Mouse (Mus musculus) hindbrain, embryonic 12.5 days (tissue): ENCODE measurements around the gene Srsf2. TPM values are rescaled to one million over a fixed set of nuclear protein-coding genes. Genes with fewer than 3 reads are reported as not detected.

Experiments
- ATAC-seq: fragments of 200-750 bp; cut with Nextera tagmentation; 2 replicates; pipeline ENCODE4 v1.8.0; 2017; ENCODE audit warnings: moderate TSS enrichment; ENCODE audit not compliant: low FRiP score
- H3K27ac ChIP-seq: fragments of 300-500 bp; sonication (generic); 2 replicates; pipeline ENCODE4 v1.5.1; 2016; ENCODE audit warnings: mild to moderate bottlenecking
- H3K27me3 ChIP-seq: fragments of 300-500 bp; sonication (generic); 2 replicates; pipeline ENCODE4 v1.6.1; 2016; ENCODE audit warnings: mild to moderate bottlenecking
- H3K36me3 ChIP-seq: fragments of 300-500 bp; sonication (generic); 2 replicates; pipeline ENCODE4 v1.6.1; 2016; ENCODE audit warnings: mild to moderate bottlenecking
- H3K4me1 ChIP-seq: fragments of 300-500 bp; sonication (generic); 2 replicates; pipeline ENCODE4 v1.6.1; 2016
- H3K4me2 ChIP-seq: fragments of 300-500 bp; sonication (generic); replicated peaks from 2 replicates; pipeline ENCODE4 v1.6.1; 2016; ENCODE audit warnings: mild to moderate bottlenecking
- H3K4me3 ChIP-seq: fragments of 300-500 bp; sonication (generic); 2 replicates; pipeline ENCODE4 v1.5.1; 2016; ENCODE audit warnings: mild to moderate bottlenecking
- H3K9ac ChIP-seq: fragments of 300-500 bp; sonication (generic); 2 replicates; pipeline ENCODE4 v1.6.1; 2016; ENCODE audit warnings: mild to moderate bottlenecking, moderate library complexity
- H3K9me3 ChIP-seq: fragments of 300-500 bp; sonication (generic); replicated peaks from 2 replicates; pipeline ENCODE4 v1.6.1; 2016; ENCODE audit warnings: mild to moderate bottlenecking
- WGBS: fragments of 180-500 bp; shearing (Covaris S2); methylation state at CpG from one replicate; pipeline ENCODE4 v1.1.7; 2016; 5-methylcytosine and 5-hydroxymethylcytosine counted together
- polyA plus RNA-seq: library from polyadenylated mRNA; unstranded; fragments of >200 nt; fragmentation: Nextera tagmentation; extraction: Ambion mirVana; gene quantifications from 2 replicates; pipeline ENCODE4 v1.2.1, GENCODE M21; 2016

Srsf2 gene
- polyA plus RNA-seq, 1 experiment from 2014 or later = 822 TPM

DNA sequence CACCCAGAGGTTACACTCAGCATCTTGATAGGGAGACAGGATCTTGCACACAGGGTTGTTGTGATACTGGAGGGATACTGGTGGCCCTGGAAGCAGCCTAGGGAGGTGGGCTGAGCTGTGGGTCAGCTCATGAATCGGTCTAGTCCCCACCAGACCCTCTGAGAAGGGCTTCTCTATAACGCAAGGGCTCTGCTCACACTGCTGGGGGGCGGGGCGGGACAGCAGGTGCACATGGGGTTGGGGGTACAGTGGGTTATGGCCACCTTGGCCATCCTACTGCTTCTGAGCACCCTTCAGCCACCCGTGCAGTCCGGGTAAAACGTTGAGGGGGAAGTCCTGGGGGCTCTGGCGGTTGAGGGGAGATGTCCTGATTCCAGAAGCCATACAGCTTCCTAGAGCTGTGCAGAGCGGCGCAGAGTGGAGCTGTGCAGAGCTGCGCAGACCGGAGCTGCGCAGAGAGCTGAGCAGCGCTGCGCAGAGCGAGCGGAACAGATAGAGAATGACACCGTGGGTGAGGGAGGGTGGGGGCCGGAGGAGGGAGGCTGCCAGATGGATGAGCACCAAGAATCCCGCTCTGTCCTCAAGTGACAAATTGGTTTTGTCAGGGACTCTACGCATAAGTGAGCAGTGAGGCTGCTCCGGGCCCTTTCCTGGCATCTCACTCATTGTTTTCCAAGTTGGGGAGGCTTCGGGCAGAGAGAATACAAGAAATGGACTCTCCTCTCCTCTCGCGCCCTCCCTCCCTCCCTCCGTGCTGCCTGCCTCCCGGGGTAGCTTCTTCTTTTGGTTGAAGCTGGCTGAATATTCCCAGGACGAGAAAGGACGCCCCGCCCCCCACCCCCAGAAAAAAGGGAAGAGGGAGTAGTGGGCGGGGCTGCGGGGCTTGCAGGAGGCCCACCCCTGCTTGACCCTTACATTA, 41.7 kb downstream of the Srsf2 start:
- Histone ChIP-seq H3K4me3 (peak overlapping the region; percentile 27), H3K4me2 (peak overlapping the region; percentile 56), H3K27ac (peak overlapping the region; percentile 98), H3K36me3 (no peaks in the 10 kb centered on the region), H3K27me3 (no peaks in the 10 kb centered on the region; the same call in 1 of the 2 replicates), H3K9ac (peak overlapping the region; percentile 61), H3K4me1 (peaks cover 75% of the 10 kb centered on the region), H3K9me3 (no peaks in the 10 kb centered on the region)
- peak; percentile 90 for ATAC-seq
- WGBS = 6% methylated on average over 30 of the region's 32 CpGs

DNA sequence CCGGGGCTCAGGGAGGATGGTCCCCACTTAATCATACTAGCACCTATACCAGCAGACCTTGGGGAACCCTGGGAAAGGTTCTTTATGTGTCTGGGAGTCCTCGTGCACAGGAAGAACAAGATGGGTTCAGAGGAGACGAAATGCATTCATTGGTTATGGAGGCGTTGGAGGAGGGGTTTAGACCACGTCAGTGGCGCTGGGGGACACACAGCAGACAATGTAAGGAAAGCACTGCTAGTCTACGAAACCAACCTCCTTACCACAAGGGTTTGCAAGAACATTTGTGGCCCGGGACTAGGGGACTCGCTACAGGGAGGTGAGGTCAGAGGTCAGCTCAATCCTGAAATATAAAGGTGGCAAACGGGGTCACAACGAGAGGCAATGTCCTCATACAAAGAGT, 42.4 kb downstream of the Srsf2 start:
- no peaks in the 10 kb centered on the region for H3K36me3 ChIP-seq
- H3K27me3 ChIP-seq = no peaks in the 10 kb centered on the region; the same call in 1 of the 2 replicates
- H3K27ac ChIP-seq = peak overlapping the region; percentile 98
- 30% methylated on average over 11 of the region's 11 CpGs for WGBS
- peak overlapping the region; percentile 56 for H3K4me2 ChIP-seq
- H3K9ac ChIP-seq = peak overlapping the region; percentile 61; the same call in 1 of the 2 replicates
- ATAC-seq = no peak
- peaks cover 68% of the 10 kb centered on the region for H3K4me1 ChIP-seq
- H3K9me3 ChIP-seq = no peaks in the 10 kb centered on the region
- peak overlapping the region; percentile 27; the same call in 1 of the 2 replicates for H3K4me3 ChIP-seq

DNA sequence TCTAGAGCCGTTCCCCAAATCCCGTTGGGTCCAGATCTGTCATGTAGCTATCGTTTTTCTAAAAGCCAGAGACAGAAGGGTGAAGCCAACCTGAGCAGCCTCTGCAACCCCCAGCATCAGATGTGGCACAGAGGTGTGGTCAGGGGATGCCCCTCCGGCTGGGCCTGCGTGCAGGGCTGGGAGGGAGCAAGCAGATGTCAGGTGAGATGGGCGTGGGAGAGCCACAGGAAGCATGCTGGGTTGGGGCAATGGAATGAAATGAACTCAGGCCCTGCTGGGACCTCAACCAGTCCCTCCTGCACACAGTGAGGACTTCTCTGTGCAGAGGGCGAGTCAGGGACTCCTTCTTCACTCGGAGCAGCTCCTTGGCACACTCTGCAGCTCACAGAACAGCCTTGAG, 43.4 kb downstream of the Srsf2 start:
- Histone ChIP-seq H3K4me2 (no peak overlapping the region), H3K27me3 (no peaks in the 10 kb centered on the region; the same call in 1 of the 2 replicates), H3K36me3 (no peaks in the 10 kb centered on the region), H3K4me1 (peaks cover 59% of the 10 kb centered on the region), H3K27ac (peak overlapping the region; percentile 98; the same call in 1 of the 2 replicates), H3K9ac (peak overlapping the region; percentile 23; the same call in 1 of the 2 replicates), H3K4me3 (no peak overlapping the region), H3K9me3 (no peaks in the 10 kb centered on the region)
- no peak for ATAC-seq
- WGBS = 84% methylated on average over 8 of the region's 8 CpGs

DNA sequence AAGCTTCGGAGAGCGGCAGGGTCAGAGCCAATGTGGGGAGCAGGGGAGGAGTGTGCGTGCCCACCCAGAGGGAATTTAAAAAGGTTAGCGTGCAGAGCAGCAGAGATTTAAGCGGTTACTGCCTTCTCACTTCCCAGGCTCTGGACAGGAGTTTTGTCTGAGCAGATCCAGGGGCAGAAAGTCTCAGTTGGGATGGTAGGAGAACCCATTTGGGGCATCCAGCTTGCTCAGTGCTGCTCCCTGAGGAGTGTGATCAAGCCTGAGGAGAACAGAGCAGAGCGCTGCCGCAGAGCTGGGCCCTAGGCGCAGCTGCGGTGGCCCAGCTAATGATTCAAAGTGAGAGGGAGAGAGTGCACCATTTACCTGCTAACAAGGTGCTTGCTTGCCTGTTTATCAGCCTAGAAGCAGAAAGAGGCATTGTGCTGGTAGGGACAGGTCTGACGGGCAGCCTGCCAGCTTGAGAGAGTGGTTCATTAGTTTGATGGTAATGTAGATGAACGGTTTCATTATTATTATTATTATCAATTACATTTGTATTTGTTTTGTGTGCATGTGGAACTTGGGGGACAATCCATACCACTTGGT, 44.0 kb downstream of the Srsf2 start:
- no peaks in the 10 kb centered on the region for H3K36me3 ChIP-seq
- ATAC-seq = no peak
- no peaks in the 10 kb centered on the region for H3K9me3 ChIP-seq
- H3K4me1 ChIP-seq = peaks cover 53% of the 10 kb centered on the region
- no peak overlapping the region for H3K4me2 ChIP-seq
- H3K9ac ChIP-seq = no peak overlapping the region
- no peaks in the 10 kb centered on the region; the same call in 1 of the 2 replicates for H3K27me3 ChIP-seq
- no peak overlapping the region for H3K4me3 ChIP-seq
- 0 out of 2 replicates have a peak overlapping the region, but pooled peaks have one; percentile 98 for H3K27ac ChIP-seq
- 75% methylated on average over 11 of the region's 11 CpGs for WGBS

DNA sequence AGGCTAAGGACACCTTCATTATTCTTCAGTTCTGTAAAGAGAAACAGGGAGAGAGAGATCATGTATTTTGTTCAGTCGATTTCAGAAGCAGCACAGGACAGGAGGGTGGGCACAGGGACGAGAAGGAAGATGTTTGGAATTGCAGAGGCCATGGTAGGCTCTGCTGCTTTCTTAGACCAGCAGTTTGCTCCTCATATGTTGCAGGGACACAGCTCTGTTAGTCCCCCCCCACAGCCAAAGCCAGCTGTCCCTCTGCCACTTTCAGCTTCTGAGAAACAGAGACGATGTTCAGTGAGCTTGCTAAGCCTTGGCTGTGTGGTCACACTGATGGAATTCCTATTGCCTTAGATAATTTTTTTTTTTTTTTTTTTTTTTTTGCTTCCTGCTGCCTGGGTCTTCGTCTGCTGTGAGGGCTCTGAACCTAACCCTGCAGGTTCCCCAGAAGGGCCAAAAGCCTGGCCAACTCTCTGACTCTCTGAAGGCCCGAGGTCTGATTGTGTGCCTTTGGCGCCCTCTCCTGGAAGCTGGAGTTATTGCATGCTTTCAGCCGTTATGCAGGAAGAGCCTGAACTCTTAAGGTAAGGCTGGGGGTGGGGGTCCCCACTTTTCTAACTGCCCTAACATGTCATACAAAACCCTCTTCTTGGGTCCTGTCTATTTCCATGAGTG, 44.8 kb downstream of the Srsf2 start:
- Histone ChIP-seq H3K9ac (no peak overlapping the region), H3K4me2 (no peak overlapping the region), H3K9me3 (no peaks in the 10 kb centered on the region), H3K27ac (no peak overlapping the region), H3K4me3 (no peak overlapping the region), H3K36me3 (no peaks in the 10 kb centered on the region), H3K27me3 (no peaks in the 10 kb centered on the region; the same call in 1 of the 2 replicates), H3K4me1 (peaks cover 45% of the 10 kb centered on the region)
- ATAC-seq = no peak
- 26% methylated on average over 7 of the region's 7 CpGs for WGBS

DNA sequence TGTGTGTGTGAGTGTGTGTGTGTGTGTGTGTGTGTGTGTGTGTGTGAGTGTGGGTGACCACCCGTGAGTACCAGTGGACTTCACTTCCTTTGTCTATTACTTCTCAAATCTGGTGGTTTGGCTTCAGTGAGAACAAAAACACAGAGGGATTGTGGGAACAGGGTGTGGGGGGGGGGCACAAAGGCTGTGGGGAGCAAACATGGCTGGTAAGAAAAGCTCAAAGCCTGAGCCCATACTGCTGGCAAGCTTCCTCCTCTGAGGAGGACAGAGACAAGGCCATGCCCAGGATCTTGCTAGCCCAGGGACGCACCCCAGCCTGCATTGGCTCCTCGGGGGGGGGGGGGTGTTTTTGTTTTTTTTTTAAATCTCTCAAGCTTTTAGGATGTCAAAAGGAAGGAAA, 45.4 kb downstream of the Srsf2 start:
- 85% methylated on average over 3 of the region's 3 CpGs for WGBS
- no peak overlapping the region for H3K27ac ChIP-seq
- H3K4me1 ChIP-seq = peaks cover 39% of the 10 kb centered on the region
- H3K36me3 ChIP-seq = no peaks in the 10 kb centered on the region
- no peak overlapping the region for H3K4me2 ChIP-seq
- H3K9me3 ChIP-seq = no peaks in the 10 kb centered on the region
- no peaks in the 10 kb centered on the region; the same call in 1 of the 2 replicates for H3K27me3 ChIP-seq
- no peak for ATAC-seq
- no peak overlapping the region for H3K9ac ChIP-seq
- no peak overlapping the region for H3K4me3 ChIP-seq

DNA sequence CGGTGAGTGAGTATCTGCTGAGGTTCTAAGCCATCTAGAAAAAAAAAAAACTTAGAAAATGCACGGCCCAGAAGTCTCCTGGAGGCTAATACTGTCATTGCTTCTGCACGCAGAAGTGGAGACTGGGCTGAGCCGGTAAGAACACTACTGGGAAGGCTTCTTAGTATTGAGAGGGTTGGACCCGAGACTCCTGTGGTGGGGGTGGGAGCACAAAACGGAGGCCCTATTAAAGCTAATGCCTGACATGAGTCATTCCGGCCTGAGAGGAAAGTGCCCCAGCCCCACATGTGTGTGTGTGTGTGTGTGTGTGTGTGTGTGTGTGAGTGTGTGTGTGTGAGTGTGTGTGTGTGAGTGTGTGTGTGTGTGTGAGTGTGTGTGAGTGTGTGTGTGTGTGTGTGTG, 45.8 kb downstream of the Srsf2 start:
- whole genome bisulfite sequencing = 74% methylated on average over 7 of the region's 7 CpGs
- Histone ChIP-seq H3K4me2 (no peak overlapping the region), H3K27ac (no peak overlapping the region), H3K9ac (no peak overlapping the region), H3K4me3 (no peak overlapping the region), H3K36me3 (no peaks in the 10 kb centered on the region), H3K9me3 (no peaks in the 10 kb centered on the region), H3K4me1 (peaks cover 35% of the 10 kb centered on the region), H3K27me3 (no peaks in the 10 kb centered on the region; the same call in 1 of the 2 replicates)
- no peak for ATAC-seq

DNA sequence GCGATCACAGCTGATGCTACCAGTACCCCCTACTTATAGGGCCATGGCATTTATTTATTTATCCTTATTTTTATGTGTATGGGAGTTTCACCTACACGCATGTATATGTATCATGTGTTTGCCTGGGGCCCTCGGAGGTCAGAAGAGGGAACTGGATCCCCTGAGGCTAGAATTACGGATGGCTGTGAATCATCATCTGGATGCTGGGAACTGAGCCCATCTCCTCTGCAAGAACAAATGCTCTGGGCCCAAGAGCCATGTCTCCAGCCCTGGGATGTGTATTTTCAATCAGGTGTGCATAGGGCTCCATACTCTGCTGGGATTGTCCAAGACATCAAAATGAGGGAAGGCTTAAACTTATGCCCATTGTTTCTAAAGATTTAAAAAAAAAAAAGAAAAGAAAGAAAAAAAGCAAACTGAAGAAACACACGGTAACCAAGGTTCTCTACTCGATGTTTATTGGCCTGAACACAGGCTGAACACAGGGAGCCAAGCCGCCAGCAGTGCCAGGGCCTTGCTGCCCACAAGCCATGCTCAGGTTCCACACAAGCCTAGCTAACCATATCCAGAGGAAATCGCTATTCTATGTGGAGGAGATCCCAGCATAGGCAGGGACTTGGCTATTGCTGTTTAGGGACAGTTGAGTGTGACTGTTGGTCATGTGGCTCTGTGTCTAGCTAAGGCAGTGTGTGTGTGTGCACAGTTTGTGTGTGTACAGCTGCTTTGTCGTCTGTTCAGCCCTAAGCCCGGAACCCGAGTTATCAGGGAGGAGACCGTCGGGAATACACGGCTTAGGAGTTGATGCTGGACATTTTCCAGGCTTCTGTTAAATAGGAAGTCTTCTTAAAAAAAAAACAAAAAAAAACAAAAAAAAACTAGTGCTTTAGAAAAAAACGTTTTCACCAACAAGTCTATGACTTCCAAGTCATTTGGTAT, 46.5 kb downstream of the Srsf2 start:
- Histone ChIP-seq H3K27me3 (no peaks in the 10 kb centered on the region; the same call in 1 of the 2 replicates), H3K27ac (no peak overlapping the region), H3K36me3 (no peaks in the 10 kb centered on the region), H3K9me3 (no peaks in the 10 kb centered on the region), H3K4me3 (no peak overlapping the region), H3K4me1 (peaks cover 29% of the 10 kb centered on the region), H3K4me2 (no peak overlapping the region), H3K9ac (no peak overlapping the region)
- 86% methylated on average over 15 of the region's 15 CpGs for WGBS
- no peak for ATAC-seq

DNA sequence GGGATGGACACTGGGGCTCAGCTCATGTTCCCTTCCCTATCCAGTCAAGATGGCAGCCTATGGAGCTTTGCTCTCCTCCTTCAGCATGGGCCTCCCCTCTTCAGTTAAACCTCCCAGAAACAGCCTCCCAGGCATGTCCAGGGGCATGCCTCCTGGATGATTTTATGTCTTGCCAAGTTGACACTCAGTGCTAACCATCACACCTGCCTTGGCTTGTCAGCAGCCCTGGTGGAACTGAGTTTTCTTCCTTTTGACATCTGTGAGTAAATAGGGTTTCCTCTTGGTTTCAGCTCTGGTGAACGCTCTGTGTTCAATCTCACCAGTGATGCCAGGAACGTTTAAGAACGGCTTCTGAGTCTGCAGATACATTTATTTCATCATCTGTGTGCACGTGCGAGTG, 50.2 kb downstream of the Srsf2 start:
- Histone ChIP-seq H3K27me3 (no peaks in the 10 kb centered on the region), H3K27ac (no peak overlapping the region), H3K4me1 (0 out of 2 replicates have a peak, but pooled peaks cover 2% of the 10 kb centered on the region), H3K9ac (no peak overlapping the region), H3K4me3 (no peak overlapping the region), H3K36me3 (no peaks in the 10 kb centered on the region), H3K4me2 (no peak overlapping the region), H3K9me3 (no peaks in the 10 kb centered on the region)
- no peak for ATAC-seq
- WGBS = 85% methylated on average over 5 of the region's 5 CpGs

DNA sequence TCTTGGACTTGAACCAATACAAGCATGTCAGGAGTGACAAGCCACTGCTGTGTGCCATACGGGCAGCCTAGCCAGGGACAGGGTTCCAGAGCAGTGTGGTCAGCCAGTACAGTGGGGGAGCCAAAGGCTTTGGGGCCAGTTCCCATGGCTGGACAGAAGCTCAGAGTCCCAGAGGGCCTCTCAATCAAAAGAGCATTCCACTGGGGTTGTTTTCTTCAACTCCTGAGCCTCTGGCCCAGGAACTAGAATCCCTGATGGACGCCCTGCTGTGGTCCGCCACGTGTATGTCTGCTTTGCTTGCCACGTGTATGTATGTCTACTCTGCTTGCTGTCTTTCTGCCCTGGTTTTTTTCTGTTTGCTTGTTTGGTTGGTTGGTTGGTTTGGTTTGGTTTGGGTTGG, 51.8 kb downstream of the Srsf2 start:
- Histone ChIP-seq H3K4me1 (no peaks in the 10 kb centered on the region), H3K9ac (no peak overlapping the region), H3K27ac (no peak overlapping the region), H3K4me3 (no peak overlapping the region), H3K9me3 (no peaks in the 10 kb centered on the region), H3K4me2 (no peak overlapping the region), H3K36me3 (no peaks in the 10 kb centered on the region), H3K27me3 (no peaks in the 10 kb centered on the region)
- no peak for ATAC-seq
- 86% methylated on average over 5 of the region's 5 CpGs for WGBS
